Mouse (Mus musculus): ENCODE measurements around the gene Pde11a. TPM values are rescaled to one million over a fixed set of nuclear protein-coding genes. Genes with fewer than 3 reads are reported as not detected.
A peak's percentile ranks its signal among the peaks of the same experiment; 100 is the strongest.

Pde11a gene
- total RNA-seq, 2 experiments from 2014 or later: 0.17 TPM; not detected in 1

DNA sequence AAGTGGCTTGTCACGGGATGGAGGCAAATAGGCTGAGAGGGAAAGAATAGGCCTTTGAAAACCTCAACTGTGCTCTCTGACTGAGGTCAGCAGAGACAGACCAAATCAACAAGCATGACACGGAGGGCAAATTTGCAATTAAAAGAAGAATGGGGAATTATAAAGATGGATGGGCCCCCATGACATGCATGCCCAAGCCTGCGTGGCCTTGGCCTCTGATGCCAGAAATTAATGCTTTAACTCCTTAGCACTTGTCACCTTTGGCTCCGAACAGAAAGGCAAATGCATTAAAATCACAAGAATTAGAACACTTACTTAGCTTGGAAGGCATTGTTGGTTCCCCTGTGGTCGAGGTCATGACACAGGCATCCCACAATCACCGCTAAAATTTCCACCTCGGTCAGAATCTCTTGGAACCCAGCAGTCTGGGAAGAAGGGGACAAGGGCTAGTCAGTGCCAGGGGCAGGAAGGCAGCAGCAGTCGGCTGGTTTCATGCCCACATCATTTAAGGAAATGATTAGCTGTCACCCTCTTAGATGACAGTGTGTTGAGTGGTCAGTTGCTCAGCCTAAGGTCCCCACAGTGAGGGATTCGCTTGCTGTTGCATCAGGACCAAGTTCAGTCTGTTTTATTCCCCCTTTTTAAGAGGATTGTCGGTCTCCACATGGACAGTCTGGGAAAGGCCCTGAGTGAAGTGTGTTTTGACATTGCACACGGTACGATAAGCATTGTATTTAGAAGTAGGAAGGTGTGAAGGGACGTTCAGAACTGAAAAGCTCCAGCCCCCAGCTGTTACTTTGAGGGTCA is 279.7 kb downstream of the Pde11a start:
- no peak for DNase-seq (ENCODE audit: low spot score in 2 of 2)

GRCm38 (mm10) chr2:76057555-76057954 is 281.0 kb downstream of the Pde11a start:
- no peak for DNase-seq (ENCODE audit: low spot score in 2 of 2)

- DNase-seq (ENCODE audit: low spot score in 2 of 2): no peak
These were observed 284.7 kb downstream of the Pde11a start for GRCm38 (mm10) chr2:76053748-76054331.

DNA sequence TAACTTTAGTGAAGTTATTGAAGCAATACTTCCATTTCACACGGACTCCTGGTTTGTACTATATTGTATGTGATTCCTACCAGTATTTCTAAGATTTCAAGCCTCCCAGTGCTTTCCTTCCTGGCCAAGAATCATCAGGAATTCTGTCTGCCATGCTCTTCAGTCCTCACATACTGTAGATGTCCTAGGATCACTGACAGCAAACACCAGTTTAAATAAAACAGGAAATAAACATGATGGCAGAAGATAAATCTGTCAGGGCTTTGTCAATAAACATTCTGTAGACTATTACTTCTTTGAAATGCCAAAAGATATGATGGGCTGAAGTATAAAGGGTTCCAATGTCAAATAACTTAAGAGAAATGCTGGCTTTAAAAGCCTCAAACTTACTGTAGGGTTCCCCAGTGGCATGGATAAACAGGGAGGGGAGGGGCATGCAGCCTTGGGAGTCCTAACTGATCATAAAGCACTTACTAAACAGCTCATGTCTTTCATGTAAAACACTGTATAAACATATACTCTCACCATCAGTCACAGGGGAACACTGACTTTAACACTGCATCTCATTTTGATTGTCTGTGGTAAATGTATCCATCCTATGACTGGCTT is 285.6 kb downstream of the Pde11a start:
- no peak for DNase-seq (ENCODE audit: low spot score in 2 of 2)

DNA sequence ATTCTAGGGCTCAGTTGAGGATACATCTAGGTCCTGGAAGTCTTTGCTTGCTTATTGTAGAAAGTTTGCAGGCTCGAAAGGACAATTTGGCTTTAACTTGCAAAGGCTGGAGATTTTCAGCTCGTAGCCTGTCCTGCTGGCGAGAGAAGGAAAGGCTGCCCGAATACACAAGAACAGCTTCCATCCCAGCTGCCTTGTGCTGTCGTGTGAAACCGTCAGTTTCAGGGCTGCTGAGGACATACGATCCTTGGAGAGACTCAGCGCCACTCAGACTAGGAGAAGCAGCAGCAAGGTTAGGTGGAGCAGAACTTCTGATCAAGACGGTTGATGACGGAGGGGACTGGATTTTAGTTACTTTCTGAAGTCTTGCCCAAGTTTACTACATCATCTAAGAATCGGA is 287.2 kb downstream of the Pde11a start:
- DNase-seq (ENCODE audit: low spot score in 2 of 2): no peak

GRCm38 (mm10) chr2:76050911-76051310 is 287.7 kb downstream of the Pde11a start:
- no peak for DNase-seq (ENCODE audit: low spot score in 2 of 2)

DNA sequence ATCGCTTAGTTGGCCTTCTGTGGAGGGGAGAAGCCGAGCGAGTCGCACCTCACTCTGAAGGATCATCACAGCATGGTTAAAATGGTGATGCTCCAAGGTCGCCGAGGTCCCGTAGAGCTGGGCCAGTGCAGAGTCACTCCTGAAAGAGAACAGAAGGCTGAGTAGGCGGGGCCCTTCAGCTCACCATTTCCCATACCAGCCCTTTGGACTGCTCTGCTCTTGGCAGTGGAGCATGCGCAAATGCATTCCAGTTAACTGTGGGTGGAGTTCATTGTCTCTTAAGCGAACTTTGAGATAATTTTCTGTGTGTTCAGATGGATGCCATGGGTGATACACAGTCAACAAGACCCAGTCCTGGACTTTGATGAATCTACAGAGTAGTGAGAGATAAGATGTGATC is 288.5 kb downstream of the Pde11a start:
- DNase-seq (ENCODE audit: low spot score in 2 of 2): no peak

- DNase-seq (ENCODE audit: low spot score in 2 of 2): no peak
These were observed 289.0 kb downstream of the Pde11a start for GRCm38 (mm10) chr2:76049529-76049928.

GRCm38 (mm10) chr2:76047740-76048139 is 290.8 kb downstream of the Pde11a start:
- DNase-seq (ENCODE audit: low spot score in 2 of 2): no peak

DNA sequence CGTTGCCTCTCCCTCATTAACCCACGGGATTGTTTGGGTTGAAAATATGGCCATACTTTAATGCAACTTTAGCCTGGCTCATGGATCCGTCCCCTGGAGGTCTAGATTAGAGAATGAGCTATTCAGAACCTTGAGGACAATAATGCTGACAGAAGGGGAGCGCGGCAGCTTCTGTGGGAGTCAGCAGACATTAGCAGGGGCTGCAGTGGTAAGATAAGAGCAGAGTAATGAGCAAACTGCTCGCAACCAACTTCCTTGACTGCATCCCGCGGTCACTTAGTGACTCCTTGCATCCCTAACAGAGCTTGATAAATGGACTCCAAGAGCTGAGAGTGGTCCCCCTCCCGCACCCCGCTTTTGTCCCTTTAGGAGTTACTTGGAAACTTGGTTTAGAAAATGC is 296.4 kb downstream of the Pde11a start:
- no peak for DNase-seq (ENCODE audit: low spot score in 2 of 2)

GRCm38 (mm10) chr2:76040116-76040515 is 298.5 kb downstream of the Pde11a start:
- no peak for DNase-seq (ENCODE audit: low spot score in 2 of 2)

GRCm38 (mm10) chr2:76030080-76030479 is 308.5 kb downstream of the Pde11a start:
- DNase-seq (ENCODE audit: low spot score in 2 of 2): peak in 1 of 2 experiments; percentile 10

DNA sequence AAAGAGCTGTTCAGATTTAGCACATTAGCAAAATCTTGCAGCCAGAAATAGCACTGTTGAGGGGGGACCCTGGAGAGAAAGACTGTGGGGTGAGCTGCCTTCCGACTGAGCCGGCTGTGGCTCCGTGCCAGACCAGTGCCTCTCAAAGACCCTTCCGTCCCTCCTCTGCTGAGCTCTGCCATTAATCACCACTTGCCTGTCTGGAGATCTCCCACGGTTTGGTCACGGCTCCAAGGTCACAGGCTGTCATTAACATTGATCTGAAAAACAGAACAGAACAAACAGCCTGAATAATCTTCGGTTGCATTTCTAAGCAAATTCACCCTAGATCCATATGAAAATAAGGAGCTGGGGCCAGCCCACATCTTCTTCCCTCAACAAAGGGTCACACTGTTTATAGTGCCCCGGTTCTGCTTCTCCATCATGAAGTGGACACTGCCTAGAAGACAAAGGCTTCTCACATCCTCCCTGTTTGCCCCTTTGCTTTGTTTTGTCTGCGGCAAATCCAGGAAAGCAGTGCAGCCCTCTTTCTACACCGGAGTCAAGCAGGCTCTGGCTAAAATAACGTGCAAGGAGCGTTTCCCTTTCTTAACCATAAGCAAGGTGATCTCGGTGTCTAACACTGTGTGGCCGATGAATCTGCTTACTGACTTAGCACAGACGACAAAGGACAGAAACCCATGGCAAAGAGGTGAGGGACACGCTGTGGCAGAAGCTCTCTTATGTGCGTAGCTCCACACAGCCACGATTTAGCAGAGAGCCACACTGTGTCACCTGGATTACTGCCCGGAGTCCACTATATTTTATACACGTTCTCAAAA is 309.3 kb downstream of the Pde11a start:
- DNase-seq (ENCODE audit: low spot score in 2 of 2): peak; percentile 31 to 38

DNA sequence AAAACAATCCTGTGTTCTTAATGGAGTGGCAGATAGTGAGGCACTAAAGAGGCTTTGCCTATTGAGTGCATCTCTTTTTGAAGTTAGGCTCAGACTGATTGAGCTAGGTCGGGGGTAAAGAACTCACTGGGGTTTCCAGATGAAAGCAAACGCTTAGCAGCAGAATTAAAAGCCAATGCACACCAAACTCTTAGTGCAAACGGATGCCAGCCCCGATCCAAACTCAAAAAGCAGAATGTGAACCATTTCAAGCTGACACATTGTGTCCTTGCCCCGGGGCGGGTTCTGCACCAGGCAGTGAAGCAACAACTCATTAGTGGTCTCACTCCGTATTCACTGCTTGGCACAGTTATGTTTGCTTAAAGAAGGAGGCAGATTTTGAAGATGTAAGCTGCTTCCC is 321.7 kb downstream of the Pde11a start:
- DNase-seq (ENCODE audit: low spot score in 2 of 2): no peak

DNA sequence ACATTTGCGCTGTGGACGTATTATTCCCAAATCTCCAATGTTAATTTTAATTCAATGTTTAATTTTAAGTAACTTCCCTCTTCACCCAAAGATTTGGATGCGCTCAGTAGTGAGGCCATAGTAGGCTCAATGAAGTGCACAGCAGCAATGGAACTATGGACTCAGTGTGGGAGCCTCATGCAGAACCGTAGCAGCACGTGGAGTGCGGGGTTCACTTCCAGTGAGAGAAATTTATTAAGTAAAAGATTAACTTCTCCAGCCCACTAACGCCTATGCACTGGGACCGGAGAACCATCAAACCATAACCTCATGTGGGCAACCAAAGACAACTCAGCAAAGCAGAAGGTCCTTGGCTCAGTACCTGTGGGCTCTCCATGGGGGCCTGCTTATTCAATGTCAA is 322.4 kb downstream of the Pde11a start:
- no peak for DNase-seq (ENCODE audit: low spot score in 2 of 2)

GRCm38 (mm10) chr2:76015460-76015859 is 323.1 kb downstream of the Pde11a start:
- no peak for DNase-seq (ENCODE audit: low spot score in 2 of 2)

- DNase-seq (ENCODE audit: low spot score in 2 of 2): no peak
These were observed 323.9 kb downstream of the Pde11a start for GRCm38 (mm10) chr2:76014659-76015058.

DNA sequence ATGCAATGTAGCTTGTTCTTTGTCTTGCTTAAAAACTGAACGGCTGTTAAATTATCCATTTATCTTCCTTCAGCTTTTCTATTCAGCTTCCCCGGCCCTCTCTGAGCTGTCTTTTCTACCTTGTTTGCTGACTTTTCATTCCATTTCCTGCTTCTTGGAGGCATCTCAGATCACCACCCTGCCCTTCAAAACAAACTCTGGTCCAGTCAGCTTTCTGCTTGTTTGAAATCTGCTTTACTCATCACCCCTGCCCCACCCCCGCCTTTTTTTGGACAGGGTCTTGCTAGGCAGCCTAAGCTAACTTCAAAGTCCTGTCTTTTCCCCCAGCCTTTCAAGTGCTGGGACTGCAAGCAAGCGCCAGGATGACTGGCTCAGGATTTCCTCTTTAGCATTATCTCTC is 332.4 kb downstream of the Pde11a start:
- no peak for DNase-seq (ENCODE audit: low spot score in 2 of 2)

GRCm38 (mm10) chr2:76002899-76003298 is 335.7 kb downstream of the Pde11a start:
- DNase-seq (ENCODE audit: low spot score in 2 of 2): no peak

DNA sequence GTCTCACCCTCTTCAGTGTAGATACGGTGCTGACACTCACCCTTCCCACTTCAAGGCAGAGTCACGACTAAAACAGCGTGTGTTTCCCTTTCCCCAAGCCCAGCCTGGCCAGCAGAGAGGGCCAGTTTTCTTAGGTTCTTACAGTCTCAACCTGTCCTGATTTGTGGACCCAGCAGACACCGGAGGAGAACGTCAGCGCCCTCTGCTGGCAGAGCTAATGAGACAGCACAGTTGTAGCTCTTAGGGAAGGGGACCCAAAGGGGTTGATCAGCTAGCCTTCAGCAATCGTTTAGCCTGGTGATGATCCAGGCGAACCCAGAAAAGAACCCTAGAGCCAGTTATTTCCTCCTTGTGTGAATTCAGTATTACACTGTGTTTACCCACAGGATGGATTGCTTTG is 337.2 kb downstream of the Pde11a start:
- DNase-seq (ENCODE audit: low spot score in 2 of 2): peak; percentile 67 to 81

- DNase-seq (ENCODE audit: low spot score in 2 of 2): no peak
These were observed 338.9 kb downstream of the Pde11a start for GRCm38 (mm10) chr2:75999636-76000035.

Measured in adrenal gland, adult 18-20 months (tissue).